Mouse (Mus musculus) bone marrow macrophage, adult 2 months (primary cell): ENCODE results near the gene Bcar1. TPM values are rescaled to one million over a fixed set of nuclear protein-coding genes. Genes with fewer than 3 reads are reported as not detected.

Experiments
- H3K27ac ChIP-seq: 2 replicates; pipeline ENCODE4 v1.5.1; 2012; ENCODE audit warnings: low read depth, low read length; ENCODE audit not compliant: insufficient read depth
- H3K4me1 ChIP-seq: 2 replicates; pipeline ENCODE4 v1.6.1; 2012; ENCODE audit warnings: low read length; ENCODE audit not compliant: control insufficient read depth, insufficient read depth
- H3K4me3 ChIP-seq: 2 replicates; pipeline ENCODE4 v1.5.1; 2012; ENCODE audit warnings: mild to moderate bottlenecking, low read length, moderate library complexity; ENCODE audit not compliant: insufficient read depth
- CTCF ChIP-seq: IDR thresholded peaks from 2 replicates; pipeline ENCODE4 v1.5.1; 2012; ENCODE audit warnings: low read depth, mild to moderate bottlenecking, low read length, moderate library complexity
- POLR2A ChIP-seq: IDR thresholded peaks from 2 replicates; pipeline ENCODE4 v1.6.1; 2012; ENCODE audit warnings: mild to moderate bottlenecking, low read depth, low read length, borderline replicate concordance
- polyA plus RNA-seq: library from polyadenylated mRNA; stranded (reverse); fragments of >200 nt; gene quantifications from 2 replicates; pipeline ENCODE4 v1.2.4, GENCODE M21; 2012; ENCODE audit not compliant: missing spikeins, insufficient read depth, insufficient read length

Bcar1 gene
- polyA plus RNA-seq, 1 experiment: 0.40 TPM

- TF ChIP-seq CTCF (no peak), POLR2A (no peak)
- no peak overlapping the region for H3K4me3 ChIP-seq
- no peaks in the 10 kb centered on the region for H3K4me1 ChIP-seq
- H3K27ac ChIP-seq: no peak overlapping the region
Observed at GRCm38 (mm10) chr8:111666751-111667150, 76.9 kb downstream of the Bcar1 start.

- TF ChIP-seq POLR2A (no peak), CTCF (peak; percentile 71)
- H3K4me3 ChIP-seq: no peak overlapping the region
- no peak overlapping the region for H3K27ac ChIP-seq
- H3K4me1 ChIP-seq: peaks cover 26% of the 10 kb centered on the region
Observed at GRCm38 (mm10) chr8:111662473-111662872, 81.1 kb downstream of the Bcar1 start.

Other genes with a start within 250 kb of the Bcar1 start
- 4.8 and 5.7 TPM in 2 replicates for gene Wdr59, start 221.7 kb downstream of the Bcar1 start, polyA plus RNA-seq
- gene Znrf1, start 207.7 kb downstream of the Bcar1 start, polyA plus RNA-seq: 88.8 and 97.7 TPM in 2 replicates
- 0.24 and 0.43 TPM in 2 replicates for gene Ldhd, start 113.4 kb downstream of the Bcar1 start, polyA plus RNA-seq
- 7.0 and 8.4 TPM in 2 replicates for gene Zfp1, start 100.4 kb downstream of the Bcar1 start, polyA plus RNA-seq
- not detected in 2 replicates for gene Ctrb1, start 52.8 kb downstream of the Bcar1 start, polyA plus RNA-seq
- 88.3 and 89.6 TPM in 2 replicates for gene Cfdp1, start 110.5 kb upstream of the Bcar1 start, polyA plus RNA-seq
- 2.6 and 3.3 TPM in 2 replicates for gene Tmem170, start 132.9 kb upstream of the Bcar1 start, polyA plus RNA-seq
- gene Chst5, start 166.6 kb upstream of the Bcar1 start, polyA plus RNA-seq: not detected in 2 replicates
- 0.92 and 1.9 TPM in 2 replicates for gene Tmem231, start 190.1 kb upstream of the Bcar1 start, polyA plus RNA-seq
- gene Gabarapl2, start 196.9 kb upstream of the Bcar1 start, polyA plus RNA-seq: 89.6 and 94.9 TPM in 2 replicates
- 2.4 and 3.1 TPM in 2 replicates for gene Adat1, start 248.5 kb upstream of the Bcar1 start, polyA plus RNA-seq